Mouse (Mus musculus) frontal cortex, postnatal 10 days (tissue): ENCODE results near the gene Cdh24.
"Not testable (repeated sequence)": the region's sequence is repeated elsewhere in the genome, so short reads cannot be mapped to it uniquely, and the experiment has no call there.

ENCODE experiments used
- DNase-seq, 2 experiments: peaks; one replicate each; pipeline ENCODE4 v3.0.0; 2022; ENCODE audit warnings: low spot score in 2 of 2, mixed read lengths in 1 of 2

Cdh24 gene

GRCm38 (mm10) chr14:54643011-54643410, 1.8 kb upstream of the Cdh24 start:
- DNase-seq, result no peak

DNA sequence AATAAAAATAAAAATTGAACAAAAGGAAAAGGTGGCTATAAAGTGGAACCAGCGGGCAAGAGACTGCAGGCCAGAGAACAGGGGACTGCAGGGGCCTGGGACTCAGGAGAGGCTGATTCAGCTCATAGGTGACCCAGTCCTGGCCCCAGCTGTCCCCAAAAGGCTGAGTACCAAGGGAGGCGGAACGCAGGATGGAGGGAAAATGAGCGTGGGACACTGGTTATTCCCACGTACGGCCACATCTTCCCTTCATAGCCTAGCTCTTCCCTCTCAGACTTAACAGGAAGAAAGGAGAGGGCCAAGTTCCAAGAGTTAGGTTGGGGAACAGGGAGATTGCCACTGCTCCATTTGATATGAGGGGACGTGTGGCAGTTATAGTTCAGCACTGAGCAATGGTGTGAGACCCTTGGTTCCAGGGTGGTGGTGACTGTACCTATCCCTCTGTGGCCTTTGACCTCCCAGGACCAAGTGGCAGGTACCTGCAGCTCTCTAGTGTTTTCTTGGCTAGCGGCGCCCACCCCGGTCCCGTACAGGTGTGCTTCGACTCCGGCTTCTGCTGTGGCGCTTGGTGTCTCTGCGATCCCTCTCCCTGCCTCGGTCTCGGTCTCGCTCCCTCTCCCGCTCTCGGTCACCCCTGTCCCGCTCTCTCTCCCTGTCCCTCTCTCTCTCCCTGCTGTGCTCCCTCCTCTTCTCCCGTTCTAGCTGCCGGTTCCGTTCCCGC, 1.2 kb upstream of the Cdh24 start:
- no peak for DNase-seq

- DNase-seq, result no peak
These were observed 239 bp downstream of the Cdh24 start, which contains the start of gene Gm17606 for GRCm38 (mm10) chr14:54640946-54641304. TSS of gene Gm17606 (plus strand) at chr14:54640952.

DNA sequence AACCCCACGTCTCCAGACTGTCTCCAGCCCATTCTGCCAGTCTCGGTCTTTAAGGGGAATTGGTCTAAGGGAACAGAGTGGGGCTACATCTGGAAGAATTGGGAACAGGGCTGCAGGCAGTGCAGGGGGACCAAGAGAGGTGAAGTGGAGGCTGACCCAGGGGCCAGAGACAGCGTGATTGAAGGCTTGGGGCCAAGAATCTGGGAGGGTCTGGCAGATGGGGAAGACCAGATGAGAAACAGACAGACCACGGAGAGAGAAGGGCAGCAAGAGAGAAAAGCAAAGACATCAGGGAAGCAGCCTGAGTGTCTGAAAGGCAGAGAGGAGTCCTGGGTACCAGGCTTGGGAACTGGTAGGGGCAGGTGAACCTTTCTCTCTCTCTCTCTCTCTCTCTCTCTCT, 1.0 kb downstream of the Cdh24 start:
- DNase-seq, result no peak

DNA sequence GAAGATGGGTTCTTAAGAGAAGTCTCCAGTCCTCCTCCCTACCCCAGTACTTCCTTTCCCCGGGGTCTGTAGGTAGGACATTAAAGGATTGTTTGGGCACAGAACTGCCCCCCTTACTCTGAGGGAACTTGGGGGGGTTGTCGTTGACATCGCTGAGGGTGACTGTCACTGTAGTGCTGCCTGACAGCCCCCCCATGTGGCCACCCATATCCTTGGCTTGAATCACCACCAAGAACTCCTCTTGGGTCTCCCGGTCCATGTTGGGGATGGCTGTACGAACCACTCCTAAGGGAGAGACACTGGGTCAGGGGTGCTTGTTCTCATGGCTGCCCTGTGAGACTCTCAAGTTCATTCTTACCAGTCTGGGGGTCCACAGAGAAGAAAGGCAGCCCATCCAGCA, 3.0 kb downstream of the Cdh24 start:
- no peak for DNase-seq

DNA sequence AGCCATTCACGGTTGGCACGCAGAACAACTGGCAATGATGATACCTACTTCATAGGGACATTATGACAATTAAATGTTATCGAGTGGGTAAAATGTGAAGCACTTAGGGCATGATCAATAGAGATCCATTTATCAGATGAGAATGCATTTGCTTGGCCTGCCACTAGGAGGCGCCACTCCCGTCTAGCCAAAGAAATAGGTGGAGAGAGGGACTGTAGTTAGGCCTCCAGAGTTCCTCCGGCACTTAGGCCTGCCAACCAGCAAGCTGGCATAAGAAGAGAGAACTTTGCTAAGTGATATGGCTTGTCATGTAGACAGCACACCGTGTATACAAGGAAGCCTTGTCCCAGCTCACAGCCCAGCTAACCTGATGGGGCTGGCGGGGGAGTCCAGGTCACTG, 4.2 kb downstream of the Cdh24 start:
- DNase-seq, result no peak

- no peak for DNase-seq
These were observed 7.0 kb downstream of the Cdh24 start for GRCm38 (mm10) chr14:54634182-54634581.

DNA sequence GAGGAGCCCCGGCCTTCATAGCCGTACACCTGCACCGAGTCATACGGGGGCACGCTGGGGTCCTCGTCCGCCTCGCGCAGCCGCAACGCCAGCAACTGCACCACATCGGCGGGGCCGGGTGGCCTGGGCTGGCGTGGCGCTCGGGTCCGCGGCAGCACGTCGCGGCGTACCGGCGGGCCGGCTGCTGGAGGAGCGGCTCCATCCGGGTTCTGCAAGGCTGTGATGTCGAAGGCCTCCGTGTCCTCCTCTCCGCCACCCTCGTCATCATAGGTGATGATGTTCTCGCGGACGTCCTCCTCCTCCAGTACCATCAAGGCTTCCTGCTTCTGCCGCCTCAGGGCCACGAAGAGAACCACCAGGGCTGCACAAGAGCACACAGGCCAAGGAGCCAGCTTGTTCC, 8.9 kb downstream of the Cdh24 start:
- no peak for DNase-seq

DNA sequence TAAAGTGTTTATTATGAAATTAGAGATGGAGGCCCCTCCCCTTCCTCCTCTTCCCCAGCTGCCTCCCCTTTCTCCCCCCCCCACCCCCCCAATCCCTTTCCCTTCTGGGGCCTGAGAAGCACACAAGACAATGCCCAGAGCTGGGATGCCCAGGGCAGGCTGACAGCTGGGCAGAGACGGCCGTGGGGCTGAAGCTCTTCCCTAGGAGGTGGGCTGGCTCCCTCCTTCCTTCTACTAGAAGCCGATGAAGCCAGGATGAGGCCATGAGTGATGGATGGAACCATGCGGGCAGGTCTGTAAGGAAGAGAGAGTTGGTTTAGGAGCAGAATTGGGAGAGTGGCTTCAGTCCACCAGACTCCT, 9.9 kb downstream of the Cdh24 start:
- DNase-seq, result no peak

DNA sequence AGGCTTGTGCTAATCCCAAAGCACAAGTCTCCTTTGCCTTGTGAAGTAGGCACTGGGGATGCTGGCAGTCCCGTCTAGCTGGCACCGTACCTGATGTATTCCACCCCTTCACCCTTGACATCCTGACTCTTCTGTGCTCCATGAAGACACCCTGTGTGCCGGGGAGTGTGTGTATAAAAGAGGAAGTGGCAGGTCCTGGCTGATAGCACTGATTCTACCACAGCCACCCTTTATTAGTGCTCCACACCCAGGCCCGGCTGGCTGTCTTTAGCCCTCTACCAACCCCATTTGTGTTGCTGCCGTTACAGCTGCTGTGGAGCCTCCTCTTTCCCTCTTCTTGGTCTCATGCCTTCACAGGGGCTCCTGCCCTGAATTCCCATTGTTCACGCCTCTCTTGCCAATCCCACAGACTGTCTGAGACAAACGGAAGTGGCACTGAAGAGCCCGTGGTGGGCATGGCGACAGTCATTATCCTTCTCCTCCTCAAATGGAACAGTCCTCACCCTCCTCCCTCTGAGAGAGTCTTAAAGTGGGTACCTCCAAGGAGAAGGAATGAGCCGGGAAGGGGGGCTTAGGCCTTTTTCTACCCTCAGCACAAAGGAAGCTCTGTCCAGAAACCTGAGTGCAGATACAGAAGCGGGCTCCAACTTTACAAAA, 10.5 kb downstream of the Cdh24 start:
- no peak for DNase-seq

DNA sequence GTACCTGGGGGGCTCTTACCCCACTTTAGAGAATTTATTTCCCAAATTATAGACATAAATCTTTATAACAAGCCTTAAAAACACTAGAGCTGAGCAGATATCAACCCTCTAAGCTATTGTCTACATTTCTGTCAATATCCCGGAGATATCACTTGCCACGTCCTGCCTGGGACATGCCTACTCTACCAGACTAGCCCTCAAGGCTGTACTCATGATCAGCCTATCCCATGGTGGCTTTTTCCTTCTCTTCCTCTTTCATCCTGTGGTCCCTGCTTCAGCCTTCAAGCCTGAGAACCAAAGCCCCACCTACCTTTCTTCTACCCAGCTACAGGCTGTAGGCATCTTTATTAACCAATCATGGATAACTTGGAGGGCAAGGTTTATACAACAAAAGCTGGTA, 11.4 kb downstream of the Cdh24 start:
- no peak for DNase-seq

DNA sequence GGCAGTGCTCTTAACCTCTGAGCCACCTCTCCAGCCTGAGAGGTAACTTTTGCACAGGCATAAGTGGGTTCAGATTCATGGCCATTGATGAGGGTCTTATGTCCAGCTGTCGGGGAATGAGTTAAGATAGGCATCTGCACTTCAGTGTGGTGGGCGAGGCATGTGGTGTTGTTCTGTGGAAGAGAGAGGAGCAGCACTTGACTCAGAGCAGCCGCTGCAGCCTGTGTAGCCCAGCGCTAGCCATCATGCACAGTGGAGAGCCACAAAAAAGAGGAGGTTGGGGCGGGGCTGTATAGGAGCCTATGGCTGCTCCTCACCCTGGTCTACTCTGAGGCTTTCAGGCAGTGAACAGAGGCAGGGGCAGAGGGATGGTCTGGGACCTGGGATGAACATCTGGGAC, 13.1 kb downstream of the Cdh24 start:
- DNase-seq, result no peak

DNA sequence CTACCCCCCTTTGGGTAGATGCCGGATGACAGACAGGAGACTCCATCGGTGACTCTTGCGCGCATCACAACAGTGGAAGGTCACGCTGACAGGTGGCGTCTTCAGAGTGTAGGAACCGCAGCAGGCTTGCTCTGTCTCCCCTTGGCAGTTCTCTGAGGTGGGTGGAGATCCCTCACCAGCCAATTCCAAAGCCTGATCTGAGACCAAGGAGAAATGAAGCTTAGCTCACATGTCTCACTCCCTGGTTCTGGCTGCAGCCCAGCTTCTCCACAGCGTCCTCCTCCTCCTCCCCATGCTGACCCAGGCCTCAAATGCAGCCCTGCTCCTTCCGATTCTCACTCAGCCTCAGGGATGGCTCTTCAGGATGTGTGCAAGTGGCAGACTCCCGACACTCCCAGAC, 16.2 kb downstream of the Cdh24 start:
- DNase-seq, result no peak

DNA sequence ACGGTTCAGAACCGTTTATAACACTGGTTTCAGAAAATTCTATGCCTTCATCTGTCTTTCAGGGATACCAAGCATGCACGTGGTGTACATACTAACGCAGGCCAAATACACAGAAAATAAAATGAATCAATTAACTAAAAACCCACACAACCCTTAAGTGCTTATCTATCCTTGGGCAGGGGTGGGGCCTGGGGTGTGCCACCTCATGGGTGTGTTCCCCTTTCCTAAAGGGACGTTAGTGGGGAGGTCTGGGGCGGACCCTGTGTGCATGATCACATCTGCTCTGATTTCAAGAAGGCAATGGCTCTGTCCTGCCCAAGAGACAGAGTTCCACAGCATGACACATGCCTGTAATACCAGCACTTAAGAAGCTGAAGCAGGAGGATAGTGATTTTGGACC, 17.8 kb downstream of the Cdh24 start:
- no peak for DNase-seq

- DNase-seq, result no peak
These were observed 20.0 kb downstream of the Cdh24 start, which contains the start of gene Psmb11 for GRCm38 (mm10) chr14:54621133-54621532. TSS of gene Psmb11 (plus strand) at chr14:54621433.

- peak; percentile 81 to 87 for DNase-seq
These were observed 23.2 kb downstream of the Cdh24 start, which contains the start of gene Psmb5 for GRCm38 (mm10) chr14:54617897-54618365. TSS of gene Psmb5 (minus strand) at chr14:54618022.

GRCm38 (mm10) chr14:54617152-54617896, 23.8 kb downstream of the Cdh24 start:
- DNase-seq, result no peak

GRCm38 (mm10) chr14:54616226-54616825, 24.8 kb downstream of the Cdh24 start:
- no peak for DNase-seq

DNA sequence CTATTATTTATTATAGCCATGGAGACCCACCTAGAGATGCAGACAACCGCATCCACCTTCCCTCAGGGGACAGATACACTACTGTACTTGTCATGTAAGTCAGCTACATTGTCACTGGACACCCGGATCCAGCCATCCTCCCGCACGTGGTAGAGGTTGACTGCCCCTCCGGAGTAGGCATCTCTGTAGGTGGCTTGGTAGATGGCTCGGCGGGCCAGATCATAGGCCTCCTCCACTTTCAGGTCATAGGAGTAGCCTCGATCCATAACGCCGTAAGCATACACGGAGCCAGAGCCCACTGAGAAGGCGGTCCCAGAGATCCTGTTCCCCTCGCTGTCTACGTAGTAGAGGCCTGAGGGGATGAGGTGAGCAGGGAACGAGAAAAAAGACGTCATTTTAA, 27.0 kb downstream of the Cdh24 start:
- DNase-seq, result not testable (repeated sequence)

DNA sequence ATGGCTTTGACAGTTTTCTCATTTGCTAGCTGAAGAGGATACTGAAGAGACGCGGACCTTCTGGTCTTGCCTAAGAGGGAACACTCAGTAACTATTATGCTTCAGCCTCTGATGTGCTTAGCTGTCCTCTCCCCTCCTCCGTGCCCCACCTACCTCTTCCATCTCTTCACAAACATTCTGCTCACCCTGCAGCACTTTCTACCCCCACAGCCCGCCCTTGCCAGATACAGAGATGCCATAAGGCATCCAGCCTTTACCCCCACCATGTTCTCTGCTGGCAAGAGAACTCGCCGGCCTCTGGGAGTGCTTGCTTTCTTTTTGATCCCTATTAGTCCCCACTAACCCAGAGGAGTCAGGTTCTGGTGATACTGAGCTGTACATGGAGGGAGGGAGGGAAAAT, 30.5 kb downstream of the Cdh24 start:
- no peak for DNase-seq

DNA sequence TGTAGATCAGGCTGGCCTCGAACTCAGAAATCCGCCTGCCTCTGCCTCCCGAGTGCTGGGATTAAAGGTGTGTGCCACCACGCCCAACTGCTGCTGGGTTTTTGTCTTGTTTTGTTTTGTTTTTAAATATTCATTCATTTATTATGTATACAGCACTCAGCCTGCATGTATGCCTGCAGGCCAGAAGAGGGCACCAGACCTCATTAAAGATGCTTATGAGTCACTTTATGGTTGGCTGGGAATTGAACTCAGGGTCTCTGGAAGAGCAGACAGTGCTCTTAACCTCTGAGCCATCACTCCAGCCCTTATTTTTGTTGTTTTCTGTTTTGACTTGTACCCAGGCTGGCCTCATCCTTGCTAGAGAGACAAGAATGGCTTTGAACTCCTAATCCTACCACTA, 31.2 kb downstream of the Cdh24 start:
- DNase-seq, result no peak

DNA sequence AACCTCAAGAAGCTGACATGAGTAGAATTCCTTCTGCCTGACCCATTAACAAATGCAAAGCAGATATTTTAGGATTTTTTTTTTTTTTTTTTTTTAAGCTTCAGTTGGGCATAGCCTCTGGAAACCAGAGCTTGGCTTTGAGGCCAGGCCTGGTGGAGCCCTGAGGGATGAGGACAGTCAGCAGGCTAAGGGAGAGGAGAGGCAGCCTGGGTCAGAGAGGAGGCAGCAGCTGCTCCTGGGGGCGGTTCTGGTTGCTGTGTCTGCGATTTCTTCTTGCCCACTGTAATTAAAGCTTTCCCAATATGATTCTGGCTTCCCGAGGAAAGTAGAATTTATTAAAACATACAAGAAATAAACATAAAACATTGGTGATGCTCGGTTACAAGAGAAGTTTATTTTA, 31.9 kb downstream of the Cdh24 start:
- DNase-seq, result no peak
